Mouse (Mus musculus): ENCODE data around the gene Gpkow. TPM values are rescaled to one million over a fixed set of nuclear protein-coding genes. Genes with fewer than 3 reads are reported as not detected.
"Not testable (repeated sequence)": the region's sequence is repeated elsewhere in the genome, so short reads cannot be mapped to it uniquely, and the experiment has no call there.

The Gpkow gene
- total RNA-seq, 2 experiments from 2014 or later, result 36.5 to 37.4 TPM

DNA sequence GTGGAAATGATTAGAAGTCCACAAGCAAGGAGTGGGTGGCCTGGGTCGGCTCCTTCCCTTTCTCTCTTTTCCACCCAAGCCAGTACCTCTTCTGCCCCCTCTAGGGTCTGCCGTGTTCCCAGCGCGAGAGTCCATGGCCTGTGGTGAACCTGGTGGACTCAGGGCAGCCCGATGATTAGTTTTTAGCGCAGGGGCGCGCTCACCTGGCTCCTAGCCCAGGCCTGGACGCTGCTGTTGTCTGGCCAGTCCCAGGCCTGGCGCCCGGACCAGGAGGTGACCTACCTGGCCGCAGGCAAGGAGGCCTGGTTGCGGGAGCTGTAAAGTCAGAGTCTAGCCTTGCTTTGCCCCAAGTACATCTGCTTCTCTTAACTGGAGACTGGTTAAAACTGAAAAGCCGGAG is 16.1 kb upstream of the Gpkow start, which contains the start of gene Magix:
TSS of gene Magix (minus strand) at position 388 of the 400 bp plus-strand sequence.
- no peak for DNase-seq (ENCODE audit: low spot score in 2 of 2)

GRCm38 (mm10) chrX:7688321-7688720 is 8.6 kb upstream of the Gpkow start:
- DNase-seq (ENCODE audit: low spot score in 2 of 2), result no peak

DNA sequence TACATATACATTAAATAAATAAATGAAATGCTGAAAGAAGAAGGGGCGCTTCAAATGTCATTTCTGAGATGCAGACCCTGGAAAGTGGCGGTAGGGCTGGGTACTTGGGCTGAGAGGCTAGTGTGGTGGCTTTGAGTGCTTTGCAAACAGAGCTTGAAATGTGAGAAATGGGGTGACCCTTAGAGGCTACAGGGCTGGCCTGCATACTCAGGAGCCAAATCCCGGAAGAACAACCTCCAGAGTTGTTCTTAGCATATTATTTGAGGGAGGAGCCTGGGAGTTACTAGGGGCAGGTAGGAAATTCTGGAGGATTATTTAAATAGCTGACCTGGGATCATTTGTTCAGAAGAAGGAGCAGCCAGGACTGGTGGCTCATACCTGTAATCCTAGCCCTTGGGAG is 6.4 kb upstream of the Gpkow start:
- no peak for DNase-seq (ENCODE audit: low spot score in 2 of 2)

DNA sequence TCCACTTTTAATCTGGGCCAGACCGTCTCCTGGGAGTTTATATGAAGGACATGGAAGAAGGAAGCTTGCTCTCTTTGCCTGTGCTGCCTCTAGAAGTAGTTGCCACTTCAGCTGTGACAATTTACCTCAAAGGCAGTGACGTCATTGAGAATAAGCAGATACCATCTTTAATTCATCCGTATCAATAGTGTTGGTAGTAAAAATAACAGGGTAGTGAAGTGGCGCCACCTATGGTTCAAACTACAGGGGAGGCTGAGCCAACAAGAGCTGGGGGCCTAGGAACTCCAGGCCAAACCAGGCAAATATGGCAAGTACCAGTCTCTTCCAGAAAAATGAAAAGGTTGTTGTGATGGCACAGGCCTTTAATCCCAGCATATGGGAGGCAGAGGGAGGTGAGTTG is 4.1 kb upstream of the Gpkow start:
- peak in 1 of 2 experiments; percentile 27 for DNase-seq (ENCODE audit: low spot score in 2 of 2)

- DNase-seq (ENCODE audit: low spot score in 2 of 2), result no peak
Observed at GRCm38 (mm10) chrX:7696520-7696919, 411 bp upstream of the Gpkow start.

DNA sequence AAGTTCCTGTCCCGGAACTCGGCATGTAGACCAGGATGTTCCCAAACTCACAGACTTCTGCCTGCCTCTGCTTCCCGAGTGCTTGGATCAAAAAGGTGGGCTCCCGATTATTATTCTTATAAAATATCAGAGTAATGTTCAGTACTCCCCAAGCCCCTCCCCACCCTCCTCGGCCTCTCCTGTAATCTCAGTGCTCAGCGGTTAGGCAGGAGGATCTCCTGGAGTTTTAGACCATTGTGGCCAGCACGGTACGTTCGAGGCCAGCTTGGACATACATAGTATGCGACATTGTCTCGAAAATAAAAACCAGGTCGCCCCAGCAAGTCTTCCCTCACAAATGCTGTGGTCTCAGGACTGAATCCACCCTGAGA is 16.8 kb downstream of the Gpkow start:
- not testable (repeated sequence) for DNase-seq (ENCODE audit: low spot score in 2 of 2)

DNA sequence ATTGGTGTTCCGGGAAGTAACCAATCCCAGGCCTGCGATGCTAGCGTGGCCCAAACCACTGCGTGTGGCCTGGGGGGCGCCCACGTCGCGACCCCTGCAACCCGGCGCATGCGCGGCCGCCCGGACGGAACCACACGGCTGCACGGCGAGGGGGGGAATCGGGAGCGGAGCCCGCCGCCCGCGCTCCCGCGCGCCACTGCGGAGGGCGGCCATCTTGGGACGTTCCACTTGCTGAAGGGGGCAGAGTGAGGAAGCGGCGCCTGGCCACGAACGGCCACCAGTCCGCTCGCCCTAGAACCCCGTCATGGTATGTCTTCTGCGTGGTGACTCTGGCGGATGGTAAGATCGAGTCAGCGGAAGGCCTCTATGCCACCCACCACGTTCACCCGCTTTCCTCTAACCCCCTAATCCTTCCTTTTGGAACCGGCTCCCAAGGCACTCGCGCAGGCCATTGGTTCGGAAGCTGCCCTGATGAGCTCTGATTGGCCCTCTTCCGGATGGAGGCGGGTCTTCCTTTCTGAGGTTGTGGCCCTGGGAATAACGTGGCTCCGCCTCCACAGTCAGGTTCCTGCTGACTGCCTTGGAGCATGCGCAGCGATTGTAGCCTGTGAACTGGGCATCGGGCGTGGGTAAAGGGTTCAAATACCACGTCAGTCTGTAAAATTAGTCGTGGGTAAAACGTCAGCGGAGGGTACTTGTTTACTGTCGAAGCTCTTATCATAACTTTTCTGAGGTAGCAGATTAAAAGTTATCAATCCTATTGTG is 17.4 kb downstream of the Gpkow start, which contains the start of gene Wdr45:
TSS of gene Wdr45 (plus strand) at position 199 of the 765 bp plus-strand sequence.
- peak; percentile 90 to 96 for DNase-seq (ENCODE audit: low spot score in 2 of 2)

DNA sequence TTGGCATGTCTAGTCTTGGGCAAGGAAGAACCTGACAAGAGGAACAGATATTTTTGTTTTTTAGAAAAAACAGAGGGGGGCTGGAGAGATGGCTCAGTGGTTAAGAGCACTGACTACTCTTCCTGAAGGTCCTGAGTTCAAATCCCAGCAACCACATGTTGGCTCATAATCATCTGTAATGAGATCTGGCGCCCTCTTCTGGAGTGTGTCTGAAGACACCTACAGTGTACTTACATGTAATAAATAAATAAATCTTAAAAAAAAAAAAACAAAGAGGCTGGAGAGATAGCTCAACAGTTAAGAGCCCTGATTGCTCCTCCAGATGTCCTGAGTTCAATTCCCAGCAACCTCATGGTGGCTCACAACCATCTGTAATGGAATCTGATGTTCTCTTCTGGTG is 19.1 kb downstream of the Gpkow start:
- DNase-seq (ENCODE audit: low spot score in 2 of 2), result not testable (repeated sequence)

DNA sequence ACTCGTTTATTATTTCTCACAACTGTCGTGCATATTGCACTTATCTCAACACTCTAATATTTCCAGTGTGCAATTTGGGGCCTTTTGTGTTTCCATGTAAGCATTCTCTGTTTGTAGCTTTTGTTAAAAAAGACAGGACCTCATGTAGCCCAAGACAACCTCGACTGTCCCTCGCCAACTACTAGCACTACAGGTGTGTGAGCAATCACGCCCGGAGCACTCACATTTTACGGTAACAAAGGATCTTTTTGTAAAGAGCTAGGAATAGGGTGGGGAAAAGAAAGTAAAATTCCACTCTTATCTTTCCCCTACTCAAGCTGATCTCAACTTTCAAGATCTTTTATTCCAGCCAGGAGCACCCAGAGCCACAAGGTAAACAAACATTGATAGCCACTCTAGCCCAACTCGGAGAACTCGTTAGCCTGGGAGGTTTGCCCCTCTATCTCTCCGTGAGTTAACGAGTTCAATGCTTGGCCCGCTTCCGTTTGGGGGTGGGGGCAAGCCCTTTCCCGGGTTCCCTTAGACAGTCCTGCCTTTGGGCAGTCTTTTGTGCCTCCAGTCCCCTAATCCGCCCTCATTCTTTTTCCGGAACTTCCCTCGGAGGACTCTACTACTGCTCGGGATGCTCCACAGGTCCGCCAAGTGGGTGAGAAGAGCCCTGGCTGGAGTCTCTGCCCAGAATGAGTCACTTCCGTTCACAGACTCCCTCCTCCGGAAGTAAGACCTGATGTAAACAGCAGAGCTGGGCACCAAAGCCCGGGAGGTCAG is 24.8 kb downstream of the Gpkow start, which contains the start of gene Gm45208:
TSS of gene Gm45208 (plus strand) at position 732 of the 768 bp plus-strand sequence.
- DNase-seq (ENCODE audit: low spot score in 2 of 2), result peak; percentile 45 to 79

- DNase-seq (ENCODE audit: low spot score in 2 of 2), result no peak
Observed at GRCm38 (mm10) chrX:7722282-7722611, 25.3 kb downstream of the Gpkow start.

DNA sequence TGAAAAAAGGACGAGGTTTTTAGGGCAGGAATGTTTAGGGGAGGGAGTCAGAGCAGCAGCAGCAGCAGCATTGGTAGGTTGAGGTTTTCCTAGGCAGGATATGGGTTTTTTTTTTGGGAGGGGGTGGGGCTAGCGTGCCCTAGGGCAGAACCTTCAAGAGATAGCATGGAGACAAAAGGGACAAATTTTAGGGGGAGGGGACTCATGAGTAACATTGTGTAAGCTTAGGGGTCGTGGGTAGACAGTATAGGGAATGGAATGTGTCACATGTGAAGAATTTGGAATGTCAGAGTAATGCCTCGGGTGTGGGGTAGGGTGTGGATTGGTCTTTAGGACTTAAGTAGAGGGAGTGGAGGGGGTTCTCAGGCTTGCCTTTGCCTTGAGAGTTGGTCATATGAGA is 25.8 kb downstream of the Gpkow start:
- DNase-seq (ENCODE audit: low spot score in 2 of 2), result no peak

DNA sequence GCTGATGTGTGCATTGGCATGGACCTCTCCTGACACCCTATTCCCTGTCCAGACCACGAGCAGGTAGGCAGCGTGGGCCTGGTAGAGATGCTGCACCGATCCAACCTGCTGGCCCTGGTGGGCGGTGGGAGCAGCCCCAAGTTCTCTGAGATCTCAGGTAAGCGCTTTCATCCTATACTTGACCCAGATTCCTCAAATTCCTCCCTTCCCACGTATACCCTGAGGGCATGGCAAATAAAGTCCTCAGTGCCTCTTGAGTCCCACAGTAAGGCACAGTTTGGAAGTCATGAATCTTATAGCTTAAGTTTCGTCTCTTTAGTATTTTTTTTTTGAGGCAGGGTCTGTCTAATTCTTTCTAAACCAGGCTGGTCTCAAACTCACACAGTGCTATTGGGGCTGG is 27.2 kb downstream of the Gpkow start:
- no peak for DNase-seq (ENCODE audit: low spot score in 2 of 2)

GRCm38 (mm10) chrX:7725841-7726240 is 28.9 kb downstream of the Gpkow start:
- DNase-seq (ENCODE audit: low spot score in 2 of 2), result no peak

DNA sequence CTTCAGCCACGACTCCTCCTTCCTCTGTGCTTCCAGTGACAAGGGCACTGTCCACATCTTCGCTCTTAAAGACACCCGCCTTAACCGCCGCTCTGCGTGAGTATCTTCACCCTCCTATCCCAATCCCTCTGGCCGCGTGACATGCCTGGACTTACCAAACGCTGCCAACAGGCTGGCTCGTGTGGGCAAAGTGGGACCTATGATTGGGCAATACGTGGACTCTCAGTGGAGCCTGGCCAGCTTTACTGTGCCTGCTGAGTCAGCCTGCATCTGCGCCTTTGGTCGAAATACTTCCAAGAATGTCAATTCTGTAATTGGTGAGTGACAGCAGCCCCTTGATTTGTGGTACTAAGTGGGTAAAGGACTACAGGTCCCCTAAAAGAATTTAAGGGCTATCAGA is 30.2 kb downstream of the Gpkow start:
- DNase-seq (ENCODE audit: low spot score in 2 of 2), result no peak

DNA sequence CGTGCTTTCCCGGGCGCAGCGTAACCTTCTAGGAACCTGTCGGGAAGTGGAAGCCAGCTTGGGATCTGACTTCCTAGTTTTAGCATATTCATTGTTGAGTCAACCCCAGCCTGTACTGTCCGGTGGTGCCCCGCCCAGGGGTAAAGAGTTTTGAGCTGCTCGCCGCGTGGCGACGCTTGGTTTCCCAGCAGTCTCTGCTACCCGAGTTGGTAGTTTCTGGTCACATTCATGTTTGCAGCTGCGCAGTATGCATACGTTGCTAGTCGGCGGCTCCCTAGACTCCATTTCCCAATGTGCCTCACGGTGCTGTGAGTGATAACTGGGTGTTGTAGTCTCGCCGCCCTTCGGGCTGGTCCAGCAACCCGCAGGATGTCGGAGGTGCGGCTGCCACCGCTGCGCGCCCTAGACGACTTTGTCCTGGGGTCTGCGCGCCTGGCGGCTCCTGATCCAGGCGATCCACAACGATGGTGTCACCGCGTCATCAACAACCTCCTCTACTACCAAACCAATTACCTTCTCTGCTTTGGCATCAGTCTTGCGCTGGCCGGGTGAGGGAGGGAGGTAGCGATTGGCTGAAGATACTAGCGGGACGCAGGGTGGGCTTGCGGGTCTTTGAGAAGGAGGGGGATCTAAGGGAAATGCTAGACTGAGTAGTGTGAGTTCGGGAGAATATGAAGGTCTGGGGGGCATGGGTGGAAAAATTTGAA is 31.4 kb downstream of the Gpkow start, which contains the start of gene Praf2:
TSS of gene Praf2 (plus strand) at position 225 of the 707 bp plus-strand sequence.
- DNase-seq (ENCODE audit: low spot score in 2 of 2), result peak; percentile 77 to 90

DNA sequence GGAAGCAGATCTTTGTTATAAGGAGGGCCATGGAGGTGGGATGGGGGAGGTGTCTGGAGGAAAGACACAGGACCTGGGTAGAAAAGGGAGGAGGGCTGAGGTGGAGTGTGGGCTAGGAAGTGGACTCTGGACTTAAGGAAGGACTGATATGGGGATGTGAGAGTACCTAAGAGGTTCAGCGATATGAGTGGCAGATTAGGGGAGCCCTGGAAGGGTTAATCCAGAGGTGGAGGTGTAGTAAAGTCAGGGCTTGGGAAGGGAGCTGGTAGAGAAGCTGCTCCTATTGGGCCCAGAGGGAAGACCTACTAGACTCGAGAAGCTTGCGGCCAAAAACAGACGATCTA is 32.0 kb downstream of the Gpkow start:
- no peak for DNase-seq (ENCODE audit: low spot score in 2 of 2)

GRCm38 (mm10) chrX:7733571-7734156 is 36.7 kb downstream of the Gpkow start:
- DNase-seq (ENCODE audit: low spot score in 2 of 2), result peak in 1 of 2 experiments; percentile 37

DNA sequence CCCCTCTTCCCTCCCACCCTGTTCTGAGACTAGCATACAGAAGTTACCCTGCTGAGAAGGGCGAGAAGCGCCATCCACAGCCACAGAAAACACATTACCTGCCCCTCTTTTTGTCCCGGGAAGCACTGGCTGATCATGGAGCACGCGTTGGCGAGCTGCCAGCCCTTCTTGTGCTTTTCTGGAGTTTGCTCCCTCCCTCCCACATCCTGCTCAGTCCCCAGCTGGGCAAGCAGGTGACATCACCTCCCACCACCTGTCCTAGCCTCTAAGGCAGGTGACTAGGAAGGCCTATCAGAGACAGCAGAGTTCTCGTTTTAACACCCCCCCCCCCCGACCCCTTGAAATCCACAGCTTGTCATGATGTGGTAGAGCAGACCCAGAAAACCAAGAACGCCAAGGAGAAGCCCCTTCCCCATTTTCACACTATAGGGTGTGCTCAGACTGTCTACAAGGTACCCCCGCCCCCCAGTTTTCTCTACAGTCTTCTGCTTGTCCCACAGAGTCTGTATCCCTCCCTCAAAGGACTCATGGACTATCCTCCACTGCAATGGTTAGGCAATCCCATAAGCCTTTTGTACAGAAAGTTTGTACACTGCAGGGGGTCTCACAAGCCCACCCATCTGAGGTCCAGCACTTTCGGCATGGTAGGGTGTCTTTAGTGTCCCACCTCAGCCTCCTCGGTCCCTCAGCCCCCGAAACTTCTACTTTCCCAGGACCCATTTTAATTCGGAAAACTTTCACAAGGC is 42.6 kb downstream of the Gpkow start:
- DNase-seq (ENCODE audit: low spot score in 2 of 2), result no peak

GRCm38 (mm10) chrX:7740082-7740819 is 43.3 kb downstream of the Gpkow start:
- no peak for DNase-seq (ENCODE audit: low spot score in 2 of 2)

DNA sequence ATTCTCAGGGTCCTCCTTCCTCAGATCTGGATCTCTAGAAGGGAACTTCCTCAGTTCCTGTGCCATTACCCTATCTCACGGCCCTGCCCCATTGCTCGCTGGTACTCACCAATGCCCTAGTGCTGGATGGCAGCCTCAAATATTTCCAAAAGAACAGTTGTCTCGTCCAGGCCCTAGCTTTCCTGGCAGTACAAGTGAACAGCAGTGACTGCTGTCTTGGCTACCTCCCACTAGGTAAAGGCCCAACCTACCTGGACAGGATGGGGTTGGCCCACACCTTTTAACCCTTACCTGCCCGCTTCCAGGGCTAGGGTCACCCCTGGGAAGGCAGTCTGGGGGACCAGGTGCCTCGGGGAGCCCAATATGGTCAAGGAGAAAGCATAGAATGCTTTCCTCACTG is 44.2 kb downstream of the Gpkow start:
- no peak for DNase-seq (ENCODE audit: low spot score in 2 of 2)
